Mouse (Mus musculus) kidney, embryonic 14.5 days (tissue): ENCODE results near the gene Tmem35b. TPM values are rescaled to one million over a fixed set of nuclear protein-coding genes. Genes with fewer than 3 reads are reported as not detected.
"Not testable (repeated sequence)": the region's sequence is repeated elsewhere in the genome, so short reads cannot be mapped to it uniquely, and the experiment has no call there.

Experiments used
- ATAC-seq: fragments of 200-750 bp; cut with Nextera tagmentation; 2 replicates; pipeline ENCODE4 v1.8.0; 2017; ENCODE audit warnings: moderate number of reproducible peaks, mild to moderate bottlenecking, moderate TSS enrichment, moderate library complexity; ENCODE audit not compliant: low FRiP score, low TSS enrichment
- H3K27ac ChIP-seq: fragments of 300-500 bp; sonication (generic); 2 replicates; pipeline ENCODE4 v1.5.1; 2014; ENCODE audit warnings: low read depth, mild to moderate bottlenecking, low read length, moderate library complexity, mixed read lengths
- H3K27me3 ChIP-seq: fragments of 300-500 bp; sonication (generic); 2 replicates; pipeline ENCODE4 v1.6.1; 2014; ENCODE audit warnings: mild to moderate bottlenecking, low read length; ENCODE audit not compliant: control insufficient read depth, insufficient read depth
- H3K36me3 ChIP-seq: fragments of 300-500 bp; sonication (generic); 2 replicates; pipeline ENCODE4 v1.6.1; 2014; ENCODE audit warnings: low read length, mixed read lengths; ENCODE audit not compliant: control insufficient read depth, insufficient read depth
- H3K4me1 ChIP-seq: fragments of 300-500 bp; sonication (generic); 2 replicates; pipeline ENCODE4 v1.6.1; 2014; ENCODE audit warnings: low read length, mixed read lengths; ENCODE audit not compliant: control insufficient read depth, insufficient read depth
- H3K4me2 ChIP-seq: fragments of 300-500 bp; sonication (generic); replicated peaks from 2 replicates; pipeline ENCODE4 v1.6.1; 2014; ENCODE audit warnings: low read depth, mild to moderate bottlenecking, low read length
- H3K4me3 ChIP-seq: fragments of 300-500 bp; sonication (generic); 2 replicates; pipeline ENCODE4 v1.5.1; 2014; ENCODE audit warnings: mild to moderate bottlenecking, low read length
- H3K9ac ChIP-seq: fragments of 300-500 bp; sonication (generic); 2 replicates; pipeline ENCODE4 v1.6.1; 2014; ENCODE audit warnings: low read depth, mild to moderate bottlenecking, low read length, moderate library complexity
- H3K9me3 ChIP-seq: fragments of 300-500 bp; sonication (generic); 2 replicates; pipeline ENCODE4 v1.6.1; 2016; ENCODE audit warnings: low read length; ENCODE audit not compliant: control insufficient read depth
- WGBS: fragments of 180-500 bp; shearing (Covaris S2); extraction: QIAGEN DNeasy Blood & Tissue Kit; methylation state at CpG from one replicate; pipeline ENCODE4 v1.1.7; 2014; 5-methylcytosine and 5-hydroxymethylcytosine counted together
- polyA plus RNA-seq: library from polyadenylated mRNA; unstranded; fragments of >200 nt; fragmentation: Nextera tagmentation; extraction: Ambion mirVana; gene quantifications from 2 replicates; pipeline ENCODE4 v1.2.1, GENCODE M21; 2014

Tmem35b gene
- polyA plus RNA-seq, result 22.1 and 25.4 TPM in 2 replicates

DNA sequence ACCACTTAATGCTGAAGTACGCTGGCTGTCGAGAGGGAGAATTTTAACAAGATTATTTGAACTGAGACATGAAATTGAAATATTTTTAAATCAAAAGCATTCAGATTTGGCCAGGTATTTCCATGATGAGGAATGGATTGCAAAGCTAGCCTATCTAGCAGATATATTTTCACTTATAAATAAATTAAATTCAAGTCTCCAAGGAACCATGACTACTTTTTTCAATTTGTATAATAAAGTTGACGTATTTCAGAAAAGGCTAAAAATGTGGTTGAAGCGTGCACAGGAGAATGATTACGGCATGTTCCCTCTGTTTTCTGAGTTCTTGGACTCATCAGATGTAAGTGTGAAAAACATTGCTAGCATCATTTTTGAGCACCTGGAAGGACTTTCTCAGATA is at the start of gene Tmem35b:
Gene Tmem35b, plus strand, starts transcription at position 301 of the 400 bp plus-strand sequence.
- H3K4me2 ChIP-seq, result no peak within 1 kb of the TSS
- H3K36me3 ChIP-seq, result peaks cover 4% of the 10 kb centered on the region; the same call in 1 of the 2 replicates
- ATAC-seq, result no peak
- 95% methylated on average over 5 of the region's 5 CpGs for WGBS
- no peaks in the 10 kb centered on the region for H3K9me3 ChIP-seq
- H3K4me1 ChIP-seq, result 0 out of 2 replicates have a peak, but pooled peaks cover 6% of the 10 kb centered on the region
- H3K4me3 ChIP-seq, result no peak within 1 kb of the TSS
- H3K27ac ChIP-seq, result no peak within 1 kb of the TSS
- H3K27me3 ChIP-seq, result no peaks in the 10 kb centered on the region
- H3K9ac ChIP-seq, result no peak within 1 kb of the TSS

DNA sequence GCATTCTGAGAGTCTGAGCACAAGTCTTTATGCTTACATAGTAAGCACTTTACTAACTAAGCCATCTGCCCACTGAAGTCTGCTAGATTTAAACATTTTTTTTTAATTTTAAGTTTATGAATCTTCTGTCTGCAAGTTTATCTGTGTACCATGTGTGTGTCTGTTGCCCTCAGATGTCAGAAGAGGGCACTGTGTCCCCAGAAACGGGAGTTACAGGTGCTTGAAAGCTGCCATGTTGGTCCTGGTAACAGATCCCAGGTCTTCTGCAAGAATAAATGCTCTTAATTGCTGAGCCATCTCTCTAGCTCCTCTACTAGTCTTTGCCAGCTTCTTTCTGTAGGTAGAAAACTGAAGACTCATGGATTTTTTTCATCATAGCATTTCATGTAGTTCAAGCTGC is 48.6 kb upstream of the Tmem35b start:
- no peak overlapping the region for H3K9ac ChIP-seq
- H3K4me1 ChIP-seq, result peaks cover 8% of the 10 kb centered on the region; the same call in 1 of the 2 replicates
- 53% methylated on average over 1 of the region's 1 CpGs for WGBS
- H3K4me3 ChIP-seq, result no peak overlapping the region
- H3K4me2 ChIP-seq, result no peak overlapping the region
- ATAC-seq, result no peak
- no peaks in the 10 kb centered on the region for H3K27me3 ChIP-seq
- H3K36me3 ChIP-seq, result no peaks in the 10 kb centered on the region
- H3K27ac ChIP-seq, result no peak overlapping the region
- H3K9me3 ChIP-seq, result no peaks in the 10 kb centered on the region

DNA sequence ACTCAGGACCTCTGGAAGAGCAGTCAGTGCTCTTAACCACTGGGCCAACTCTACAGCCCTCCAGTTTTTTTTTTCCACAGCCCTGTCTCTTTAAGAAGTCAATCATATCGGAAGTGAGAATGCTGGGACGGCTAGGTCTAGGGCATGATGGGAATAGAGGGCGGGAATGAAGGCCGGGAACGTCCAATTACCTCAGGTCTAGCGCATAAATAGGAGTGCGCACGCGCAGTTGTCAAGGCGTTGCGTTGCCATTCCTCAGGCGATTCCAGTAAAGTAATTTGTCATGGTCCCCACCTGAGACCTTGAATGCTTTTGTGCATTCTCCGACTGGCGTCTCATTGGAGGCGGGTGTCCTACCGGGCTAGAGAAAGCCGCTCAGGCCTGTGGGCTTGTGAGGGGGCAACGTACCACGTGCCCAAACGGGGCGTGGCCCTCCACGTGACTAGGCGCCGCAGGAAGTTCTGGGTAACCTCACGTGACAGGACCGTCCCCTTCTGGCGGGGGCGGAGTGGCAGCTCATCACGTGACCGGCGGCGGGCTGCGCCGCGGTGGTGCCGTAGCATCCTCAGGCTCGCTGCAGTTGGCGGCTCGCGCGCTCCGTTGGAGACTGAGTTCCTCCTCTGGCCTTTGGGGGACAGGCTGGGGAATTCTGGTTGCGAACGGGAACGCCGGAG is 46.5 kb upstream of the Tmem35b start, which contains the start of gene Zmym6:
Gene Zmym6, plus strand, starts transcription at position 509 of the 674 bp plus-strand sequence.
- Histone ChIP-seq H3K9me3 (no peaks in the 10 kb centered on the region), H3K36me3 (no peaks in the 10 kb centered on the region), H3K27me3 (no peaks in the 10 kb centered on the region), H3K4me2 (peak within 1 kb of the TSS; percentile 73), H3K27ac (peak within 1 kb of the TSS; percentile 85), H3K4me3 (peak within 1 kb of the TSS; percentile 62), H3K4me1 (peaks cover 8% of the 10 kb centered on the region; the same call in 1 of the 2 replicates), H3K9ac (peak within 1 kb of the TSS; percentile 71)
- WGBS, result under 1% methylated on average over 46 of the region's 46 CpGs
- ATAC-seq, result peak; percentile 96

DNA sequence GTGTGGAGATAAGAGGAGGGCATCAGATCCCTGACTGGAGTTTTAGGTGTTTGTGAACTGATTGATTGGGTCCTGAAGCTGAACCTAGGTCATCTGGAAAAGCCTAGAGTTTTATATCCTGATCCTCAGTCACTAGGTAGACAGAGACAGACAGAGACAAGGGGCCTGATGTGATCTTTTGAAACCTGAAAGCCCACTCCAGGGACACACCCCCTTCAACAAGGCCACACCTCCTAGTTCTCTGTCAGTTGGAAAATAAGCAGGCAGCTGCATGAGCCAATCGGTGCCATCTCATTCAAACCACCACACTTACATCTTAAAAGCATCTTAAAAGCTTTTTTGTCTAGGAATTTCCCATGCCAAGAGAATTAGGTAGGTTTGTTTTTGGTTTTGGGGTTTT is 42.7 kb upstream of the Tmem35b start:
- Histone ChIP-seq H3K4me3 (no peak overlapping the region), H3K9me3 (no peaks in the 10 kb centered on the region), H3K9ac (no peak overlapping the region), H3K36me3 (no peaks in the 10 kb centered on the region), H3K4me1 (peaks cover 8% of the 10 kb centered on the region; the same call in 1 of the 2 replicates), H3K27me3 (no peaks in the 10 kb centered on the region), H3K4me2 (no peak overlapping the region), H3K27ac (no peak overlapping the region)
- ATAC-seq, result no peak
- 35% methylated on average over 1 of the region's 1 CpGs for WGBS

DNA sequence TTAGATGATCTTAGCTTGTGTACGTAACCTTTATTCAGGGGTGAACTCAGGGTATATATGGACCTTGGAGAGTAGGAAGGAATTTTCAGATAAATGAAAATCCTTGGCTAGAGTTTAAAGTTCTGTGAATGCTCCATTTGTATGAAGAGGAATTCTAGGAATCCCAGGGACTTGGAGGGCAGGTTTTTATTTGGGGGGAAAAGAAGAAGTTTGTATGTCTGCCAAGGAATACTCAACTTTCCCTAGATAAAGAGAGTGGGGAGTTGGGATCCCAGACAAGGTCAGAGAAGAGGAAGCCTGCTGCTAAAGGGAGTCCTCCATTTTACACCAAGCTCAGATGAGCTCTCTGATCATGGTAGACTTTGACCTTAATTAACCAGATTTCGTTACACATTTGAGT is 40.4 kb upstream of the Tmem35b start:
- no peaks in the 10 kb centered on the region for H3K36me3 ChIP-seq
- WGBS, result 92% methylated on average over 2 of the region's 2 CpGs
- H3K4me2 ChIP-seq, result no peak overlapping the region
- no peaks in the 10 kb centered on the region for H3K9me3 ChIP-seq
- H3K4me1 ChIP-seq, result peaks cover 3% of the 10 kb centered on the region; the same call in 1 of the 2 replicates
- no peak overlapping the region for H3K9ac ChIP-seq
- no peak for ATAC-seq
- no peak overlapping the region for H3K4me3 ChIP-seq
- no peak overlapping the region for H3K27ac ChIP-seq
- H3K27me3 ChIP-seq, result no peaks in the 10 kb centered on the region

DNA sequence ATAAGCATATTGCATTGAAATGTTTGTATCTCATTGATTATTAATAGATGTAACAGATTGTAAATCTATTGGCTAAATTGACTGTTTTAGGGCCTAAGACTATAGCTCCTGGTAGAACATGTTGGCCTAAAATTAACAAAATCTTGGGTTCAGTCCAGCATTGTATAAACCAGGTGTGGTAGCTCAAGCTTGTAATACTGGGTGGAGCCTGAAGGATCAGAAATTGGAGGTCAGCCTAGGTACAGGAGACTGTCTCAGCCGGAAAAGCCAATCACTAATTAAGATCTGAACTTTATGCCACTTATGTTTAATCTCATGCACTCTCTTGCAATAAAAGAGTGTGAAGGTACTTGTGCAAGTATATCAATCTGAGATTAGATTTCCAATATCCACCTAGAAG is 37.7 kb upstream of the Tmem35b start:
- Histone ChIP-seq H3K27me3 (no peaks in the 10 kb centered on the region), H3K9ac (no peak overlapping the region), H3K4me3 (no peak overlapping the region), H3K36me3 (peaks cover 5% of the 10 kb centered on the region), H3K4me2 (no peak overlapping the region), H3K27ac (no peak overlapping the region), H3K9me3 (no peaks in the 10 kb centered on the region), H3K4me1 (no peaks in the 10 kb centered on the region)
- ATAC-seq, result no peak
- WGBS, result 97% methylated on average over 1 of the region's 1 CpGs

DNA sequence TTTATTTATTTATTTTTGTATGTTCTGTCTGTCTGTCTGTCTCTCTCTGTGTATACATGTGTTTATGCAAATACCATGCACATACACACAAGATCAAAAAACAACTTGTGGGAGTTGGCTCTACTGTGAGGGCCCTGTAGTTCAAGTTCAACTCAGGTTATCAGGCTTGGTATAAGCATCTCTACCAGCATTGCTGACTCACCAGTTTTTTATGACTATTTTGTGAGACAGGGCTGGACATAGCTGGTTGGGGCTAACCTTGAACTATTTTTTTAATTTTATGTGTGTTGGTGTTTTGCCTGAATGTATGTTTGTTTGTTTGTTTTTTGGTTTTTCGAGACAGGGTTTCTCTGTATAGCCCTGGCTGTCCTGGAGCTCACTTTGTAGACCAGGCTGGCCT is 32.3 kb upstream of the Tmem35b start:
- no peaks in the 10 kb centered on the region for H3K9me3 ChIP-seq
- H3K9ac ChIP-seq, result no peak overlapping the region
- H3K27me3 ChIP-seq, result no peaks in the 10 kb centered on the region
- ATAC-seq, result no peak
- H3K4me2 ChIP-seq, result no peak overlapping the region
- H3K27ac ChIP-seq, result no peak overlapping the region
- WGBS, result 94% methylated on average over 1 of the region's 1 CpGs
- no peaks in the 10 kb centered on the region for H3K4me1 ChIP-seq
- peaks cover 7% of the 10 kb centered on the region for H3K36me3 ChIP-seq
- no peak overlapping the region for H3K4me3 ChIP-seq

DNA sequence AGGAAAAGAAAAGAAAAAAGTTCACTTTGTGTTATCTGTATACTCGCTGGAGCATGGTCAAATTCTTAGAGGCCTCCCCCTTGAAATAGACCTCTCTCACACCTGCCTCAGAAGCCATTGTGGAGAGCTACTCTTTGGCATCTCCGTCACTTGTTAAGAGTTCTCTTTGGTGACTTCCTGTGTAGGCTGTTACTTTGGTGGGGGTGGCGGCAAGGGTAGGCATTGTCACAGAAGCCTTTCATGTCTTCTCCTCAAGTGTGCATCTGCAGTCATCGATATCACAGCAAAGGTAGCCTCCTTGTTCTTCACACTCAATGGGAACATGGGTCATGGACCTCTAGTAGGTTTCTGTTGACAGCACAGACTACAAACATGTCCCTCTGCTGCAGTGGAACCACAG is 28.4 kb upstream of the Tmem35b start:
- H3K36me3 ChIP-seq, result 0 out of 2 replicates have a peak, but pooled peaks cover 3% of the 10 kb centered on the region
- no peak for ATAC-seq
- no peaks in the 10 kb centered on the region for H3K4me1 ChIP-seq
- no peak overlapping the region for H3K4me3 ChIP-seq
- H3K27ac ChIP-seq, result no peak overlapping the region
- no peak overlapping the region for H3K4me2 ChIP-seq
- H3K27me3 ChIP-seq, result no peaks in the 10 kb centered on the region
- no peak overlapping the region for H3K9ac ChIP-seq
- H3K9me3 ChIP-seq, result no peaks in the 10 kb centered on the region
- whole genome bisulfite sequencing, result 92% methylated on average over 4 of the region's 4 CpGs

DNA sequence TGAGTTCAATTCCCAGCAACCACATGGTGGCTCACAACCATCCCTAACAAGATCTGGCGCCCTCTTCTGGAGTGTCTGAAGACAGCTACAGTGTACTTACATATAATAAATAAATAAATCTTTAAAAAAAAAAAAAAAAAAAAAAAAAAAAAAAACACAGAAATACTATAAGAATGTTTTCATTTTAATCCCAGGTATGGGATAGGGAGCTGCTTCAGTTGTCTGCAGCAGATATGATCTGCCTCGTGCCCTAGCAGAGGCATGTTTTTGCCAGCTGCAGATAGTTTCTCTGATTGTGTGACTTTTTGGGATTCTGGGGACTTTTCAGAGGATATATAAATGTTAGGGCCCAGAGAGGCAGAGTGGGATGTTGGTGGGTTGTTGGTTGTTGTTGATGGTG is 23.9 kb upstream of the Tmem35b start:
- not testable (repeated sequence) for H3K9me3 ChIP-seq, H3K27me3 ChIP-seq, H3K27ac ChIP-seq, H3K4me2 ChIP-seq, H3K9ac ChIP-seq, ATAC-seq, H3K36me3 ChIP-seq, H3K4me1 ChIP-seq, H3K4me3 ChIP-seq
- 92% methylated on average over 1 of the region's 2 CpGs for WGBS
